Mouse (Mus musculus) layer of hippocampus, postnatal 10 days (tissue): ENCODE measurements around the gene Eapp. TPM values are rescaled to one million over a fixed set of nuclear protein-coding genes. Genes with fewer than 3 reads are reported as not detected.

Experiments used
- DNase-seq, 2 experiments: peaks; one replicate each; pipeline ENCODE4 v3.0.0; 2021; ENCODE audit warnings: low spot score in 2 of 2
- microRNA-seq, 2 experiments: library from miRNA; unstranded; fragments of <30 nt; microRNA quantifications; one replicate each; pipeline ENCODE4 v1.2.0; 2021
- total RNA-seq, 2 experiments: library from RNA; stranded (reverse); gene quantifications; 2 replicates each; pipeline ENCODE4 v1.2.3; 2021

Gene Eapp
- total RNA-seq, 2 experiments from 2014 or later: 44.8 to 48.2 TPM

DNA sequence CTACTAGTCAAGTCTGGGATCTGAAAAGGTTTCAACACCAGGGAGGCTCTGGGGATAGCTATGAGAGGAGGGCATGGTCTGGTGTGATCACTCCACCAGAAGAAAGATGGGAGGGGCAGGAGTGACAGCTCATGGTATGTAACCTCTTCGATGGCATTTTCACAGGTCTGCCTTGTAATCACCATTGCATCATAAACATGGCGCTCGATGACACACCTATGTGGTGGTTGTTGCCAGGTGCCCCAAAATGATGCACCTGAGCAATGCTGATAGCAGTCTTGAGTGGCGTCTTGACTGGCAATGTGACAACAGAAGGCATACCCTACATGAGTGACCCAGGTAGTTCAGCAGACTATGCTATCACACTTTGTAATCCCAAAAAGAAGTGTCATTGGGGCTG, 54.3 kb downstream of the Eapp start:
- DNase-seq: no peak

- no peak for DNase-seq
Observed at GRCm38 (mm10) chr12:54640259-54640658, 55.4 kb downstream of the Eapp start.

GRCm38 (mm10) chr12:54637033-54637432, 58.7 kb downstream of the Eapp start:
- no peak for DNase-seq

DNA sequence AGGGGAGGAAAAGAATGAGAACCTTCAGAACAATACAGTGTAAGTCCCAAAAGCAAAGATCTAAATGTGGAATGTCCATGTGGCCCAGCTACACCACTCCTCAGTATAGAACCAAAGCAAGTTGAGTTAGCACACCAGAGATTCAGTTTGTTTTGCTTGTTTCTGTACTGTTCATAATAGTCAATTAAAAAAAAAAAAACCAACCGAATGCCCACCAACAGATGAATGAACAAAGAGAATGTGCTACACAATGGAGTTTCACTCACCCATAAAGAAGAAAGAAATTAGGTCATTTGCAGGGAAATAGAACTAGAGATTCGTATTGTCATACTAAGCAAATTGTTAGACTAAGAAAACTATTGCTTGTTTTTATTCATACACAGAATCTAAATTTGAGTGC, 63.6 kb downstream of the Eapp start:
- no peak for DNase-seq

- no peak for DNase-seq
Observed at GRCm38 (mm10) chr12:54621942-54622341, 73.8 kb downstream of the Eapp start.

Small RNA genes lying within 50 kb of the gene (microRNA-seq; reads per million reads assigned to microRNA genes)
- gene Mir1892: 0 reads per million in 2 experiments

Other genes with a start within 250 kb of the Eapp start
- 10 to 100 TPM; 44.5 to 50.9 TPM for gene Sptssa, start 39.3 kb downstream of the Eapp start, total RNA-seq
- 10 to 100 TPM; 55.2 to 58.1 TPM for gene Snx6, start 99.8 kb upstream of the Eapp start, total RNA-seq
- 100 to 1,000 TPM; 174 to 184 TPM for gene Cfl2, start 167.0 kb upstream of the Eapp start, total RNA-seq